Mouse (Mus musculus) CH12.LX (cell line): ENCODE results near the gene Wfikkn1. TPM values are rescaled to one million over a fixed set of nuclear protein-coding genes. Genes with fewer than 3 reads are reported as not detected.
A peak's percentile ranks its signal among the peaks of the same experiment; 100 is the strongest.

Source experiments
- DNase-seq: peaks from one replicate; pipeline ENCODE4 v3.0.0-alpha.2; 2013; ENCODE audit errors: extremely low read depth
- H3K27ac ChIP-seq: 2 replicates; pipeline ENCODE4 v1.5.1; 2012; ENCODE audit warnings: low read depth, mild to moderate bottlenecking, control low read depth, moderate library complexity; ENCODE audit not compliant: insufficient read depth
- H3K27me3 ChIP-seq: replicated peaks from 2 replicates; pipeline ENCODE3; 2012; ENCODE audit warnings: inconsistent platforms
- H3K36me3 ChIP-seq, 2 experiments: replicated peaks in 1 of 2; 2 replicates each; pipeline versions ENCODE3 to v1.6.1; 2012; ENCODE audit warnings: inconsistent platforms in 1 of 2, low read length in 1 of 2, mild to moderate bottlenecking in 1 of 2, mixed read lengths in 1 of 2, moderate library complexity in 1 of 2; ENCODE audit not compliant: control insufficient read depth in 1 of 2, insufficient read depth in 1 of 2
- H3K4me1 ChIP-seq, 2 experiments: 2 replicates each; pipeline ENCODE4 v1.6.1; 2012; ENCODE audit warnings: inconsistent platforms in 1 of 2, moderate library complexity in 1 of 2; ENCODE audit not compliant: insufficient read depth in 2 of 2, control insufficient read depth in 1 of 2
- H3K4me2 ChIP-seq: 2 replicates; pipeline ENCODE4 v1.6.1; 2012; ENCODE audit warnings: low read depth, mild to moderate bottlenecking, control low read depth; ENCODE audit not compliant: poor library complexity, insufficient read depth, severe bottlenecking
- H3K4me3 ChIP-seq, 3 experiments: fragments of 150-350 bp in 1 of 3; sonication (generic) in 1 of 3; replicated peaks in 1 of 3; 2 replicates each; pipeline versions ENCODE3 to v1.5.1; 2011 to 2012; ENCODE audit warnings: low read depth in 2 of 3, low read length in 2 of 3, mild to moderate bottlenecking in 2 of 3, moderate library complexity in 2 of 3, control low read depth in 1 of 3, improper control_type of control experiment in 1 of 3, inconsistent platforms in 1 of 3, mixed read lengths in 1 of 3; ENCODE audit not compliant: poor library complexity in 1 of 3
- H3K79me2 ChIP-seq: replicated peaks from 2 replicates; pipeline ENCODE4 v1.6.1; 2012; ENCODE audit warnings: mild to moderate bottlenecking, moderate library complexity; ENCODE audit not compliant: control insufficient read depth, poor library complexity, insufficient read depth, severe bottlenecking; ENCODE audit errors: extremely low read depth
- H3K9ac ChIP-seq: 2 replicates; pipeline ENCODE4 v1.6.1; 2012; ENCODE audit warnings: low read depth, mild to moderate bottlenecking, control low read depth, moderate library complexity; ENCODE audit not compliant: insufficient read depth
- H3K9me3 ChIP-seq: replicated peaks from 2 replicates; pipeline ENCODE3; 2012; ENCODE audit warnings: low read length, inconsistent platforms, mixed read lengths
- CHD1 ChIP-seq: IDR thresholded peaks from 2 replicates; pipeline ENCODE4 v1.6.1; 2012; ENCODE audit warnings: low read depth, low read length, improper control_type of control experiment, inconsistent platforms
- CTCF ChIP-seq, 2 experiments: IDR thresholded peaks in 1 of 2; conservative IDR thresholded peaks in 1 of 2; 2 replicates each; pipeline ENCODE4 v1.5.1; 2011 to 2012; ENCODE audit warnings: low read depth in 2 of 2, low read length in 2 of 2, improper control_type of control experiment in 1 of 2, inconsistent platforms in 1 of 2, mild to moderate bottlenecking in 1 of 2, moderate library complexity in 1 of 2
- ELF1 ChIP-seq: IDR thresholded peaks from 2 replicates; pipeline ENCODE4 v1.6.1; 2014; ENCODE audit warnings: low read depth, mild to moderate bottlenecking, inconsistent platforms, low read length, improper control_type of control experiment
- EP300 ChIP-seq: IDR thresholded peaks from 2 replicates; pipeline ENCODE4 v1.6.1; 2011; ENCODE audit warnings: low read length, improper control_type of control experiment
- HCFC1 ChIP-seq: IDR thresholded peaks from 2 replicates; pipeline ENCODE4 v1.6.1; 2012; ENCODE audit warnings: low read depth, mild to moderate bottlenecking, inconsistent platforms, low read length, improper control_type of control experiment
- IRF4 ChIP-seq: IDR thresholded peaks from 2 replicates; pipeline ENCODE4 v1.6.1; 2014; ENCODE audit warnings: low read depth, mild to moderate bottlenecking, inconsistent platforms, low read length, improper control_type of control experiment
- JUN ChIP-seq: IDR thresholded peaks from 2 replicates; pipeline ENCODE4 v1.6.1; 2011; ENCODE audit warnings: low read depth, mild to moderate bottlenecking, low read length, improper control_type of control experiment, moderate library complexity; ENCODE audit not compliant: insufficient read depth
- JUND ChIP-seq: conservative IDR thresholded peaks from 2 replicates; pipeline ENCODE4 v1.6.1; 2011; ENCODE audit warnings: low read depth, low read length, improper control_type of control experiment
- MAX ChIP-seq: IDR thresholded peaks from 2 replicates; pipeline ENCODE4 v1.6.1; 2011; ENCODE audit warnings: low read length, improper control_type of control experiment
- MAZ ChIP-seq: IDR thresholded peaks from 2 replicates; pipeline ENCODE4 v1.6.1; 2012; ENCODE audit warnings: low read depth, mild to moderate bottlenecking, inconsistent platforms, low read length, improper control_type of control experiment, moderate library complexity
- NELFE ChIP-seq: IDR thresholded peaks from 2 replicates; pipeline ENCODE4 v1.6.1; 2011; ENCODE audit warnings: low read depth, low read length, improper control_type of control experiment
- RCOR1 ChIP-seq: conservative IDR thresholded peaks from 2 replicates; pipeline ENCODE4 v1.6.1; 2012; ENCODE audit warnings: low read depth, mild to moderate bottlenecking, inconsistent platforms, low read length, improper control_type of control experiment
- SIN3A ChIP-seq: IDR thresholded peaks from 2 replicates; pipeline ENCODE4 v1.6.1; 2012; ENCODE audit warnings: low read length, improper control_type of control experiment, inconsistent platforms
- SMC3 ChIP-seq: IDR thresholded peaks from 2 replicates; pipeline ENCODE4 v1.6.1; 2011; ENCODE audit warnings: low read depth, low read length, improper control_type of control experiment
- TBP ChIP-seq: conservative IDR thresholded peaks from 2 replicates; pipeline ENCODE4 v1.6.1; 2011; ENCODE audit warnings: low read depth, low read length, improper control_type of control experiment
- TCF12 ChIP-seq: IDR thresholded peaks from 2 replicates; pipeline ENCODE4 v1.6.1; 2014; ENCODE audit warnings: low read depth, mild to moderate bottlenecking, inconsistent platforms, low read length, improper control_type of control experiment
- USF1 ChIP-seq: IDR thresholded peaks from 2 replicates; pipeline ENCODE4 v1.6.1; 2014; ENCODE audit warnings: low read depth, mild to moderate bottlenecking, inconsistent platforms, low read length, improper control_type of control experiment
- USF2 ChIP-seq: conservative IDR thresholded peaks from 2 replicates; pipeline ENCODE4 v1.6.1; 2011; ENCODE audit warnings: low read depth, low read length, improper control_type of control experiment
- ZC3H11A ChIP-seq: IDR thresholded peaks from 2 replicates; pipeline ENCODE4 v1.6.1; 2012; ENCODE audit warnings: low read depth, mild to moderate bottlenecking, inconsistent platforms, low read length, improper control_type of control experiment
- ZNF384 ChIP-seq: IDR thresholded peaks from 2 replicates; pipeline ENCODE4 v1.6.1; 2012; ENCODE audit warnings: low read depth, low read length, improper control_type of control experiment, inconsistent platforms
- dilution Hi-C: fragments of 300-500 bp; cut with MboI; formaldehyde crosslinking; loops from 2 replicates; pipeline ENCODE4 v1.14.3; 2020; ENCODE audit warnings: low sequenced_read_pairs; ENCODE audit not compliant: extremely low pct_unique_long_range_greater_than_20kb, extremely low pct_ligation_motif_present
- in situ Hi-C: fragments of 300-500 bp; cut with MboI; formaldehyde crosslinking; loops from 3 replicates; pipeline ENCODE4 v1.14.3; 2019; ENCODE audit warnings: low sequenced_read_pairs, low pct_ligation_motif_present, low pct_unique_long_range_greater_than_20kb, mixed read lengths
- polyA plus RNA-seq: library from polyadenylated mRNA; unstranded; fragments of >175 nt; gene quantifications from 2 replicates; pipeline ENCODE4 v1.2.1, GENCODE M21; 2012; ENCODE audit warnings: low read depth; ENCODE audit not compliant: insufficient read length
- total RNA-seq, 2 experiments: library from RNA; depleted of rRNA; stranded (reverse); fragments of 300-350 nt in 1 of 2; fragments of >200 nt in 1 of 2; gene quantifications; 2 replicates each; pipeline ENCODE4 v1.2.3; 2012 to 2014

Gene Wfikkn1
- total and polyA plus RNA-seq, 3 experiments = 0.34 to 0.69 TPM; not detected in 1

GRCm38 (mm10) chr17:25874148-25874720 is 6.4 kb downstream of the Wfikkn1 start:
- H3K27ac ChIP-seq = peak overlapping the region; percentile 60
- no peaks in the 10 kb centered on the region for H3K9me3 ChIP-seq
- peak overlapping the region; percentile 46 for H3K4me2 ChIP-seq
- dilution Hi-C loops (no loop called here), in situ Hi-C loops (no loop called here)
- no peaks in the 10 kb centered on the region for H3K79me2 ChIP-seq
- H3K4me1 ChIP-seq = peaks cover 6 to 18% of the 10 kb centered on the region in 2 experiments
- H3K27me3 ChIP-seq = peaks cover 23% of the 10 kb centered on the region
- peak overlapping the region; percentile 44 for H3K9ac ChIP-seq
- peaks cover 17 to 26% of the 10 kb centered on the region in 2 experiments for H3K36me3 ChIP-seq
- H3K4me3 ChIP-seq = peak overlapping the region; percentile 61 to 93 (median 63)
- TF ChIP-seq CHD1 (0 out of 2 replicates have a peak, but pooled peaks have one; percentile 62), SIN3A (0 out of 2 replicates have a peak, but pooled peaks have one; percentile 12), JUND (no peak)
- no peak for DNase-seq

DNA sequence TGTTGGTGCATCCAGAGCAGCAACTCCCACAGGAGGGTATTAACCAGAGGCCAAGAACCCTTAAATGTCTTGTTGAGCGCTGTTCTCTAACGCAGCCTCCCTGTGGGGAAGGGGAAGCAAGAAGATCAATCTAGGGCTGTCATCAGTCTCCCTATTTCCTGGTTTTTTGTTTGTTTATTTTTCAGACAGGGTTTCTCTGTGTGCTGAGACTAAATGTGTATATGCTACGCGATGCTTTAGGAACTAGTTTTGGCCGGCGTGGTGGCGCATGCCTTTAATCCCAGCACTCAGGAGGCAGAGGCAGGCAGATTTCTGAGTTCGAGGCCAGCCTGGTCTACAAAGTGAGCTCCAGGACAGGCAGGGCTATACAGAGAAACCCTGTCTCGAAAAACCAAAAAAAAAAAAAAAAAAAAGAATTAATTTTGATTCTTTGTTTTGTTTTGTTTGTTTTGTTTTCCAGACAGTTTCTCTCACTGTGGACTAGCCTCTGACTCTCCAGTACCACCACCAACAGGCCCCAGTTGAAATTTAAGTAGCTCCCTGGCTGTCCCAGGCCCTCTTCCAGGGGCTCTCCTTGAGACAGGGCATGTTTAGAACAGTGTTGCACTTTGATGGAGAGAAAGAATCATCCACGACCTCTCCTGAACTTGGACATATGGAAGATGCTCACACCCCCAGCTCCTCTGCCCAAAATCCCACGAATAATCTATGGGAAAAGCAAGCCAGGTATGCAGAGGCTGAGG is 7.1 kb downstream of the Wfikkn1 start:
- Histone ChIP-seq H3K27ac (peak overlapping the region; percentile 60; the same call in 1 of the 2 replicates), H3K27me3 (peaks cover 29% of the 10 kb centered on the region)

GRCm38 (mm10) chr17:25872676-25873075 is 8.0 kb downstream of the Wfikkn1 start:
- peaks cover 38% of the 10 kb centered on the region for H3K27me3 ChIP-seq
- dilution Hi-C loops = no loop called here
- H3K4me3 ChIP-seq = no peak overlapping the region
- TF ChIP-seq ZNF384 (no peak), EP300 (no peak), USF1 (no peak), CTCF (conservative IDR thresholded peaks at IDR 0.05 in 1 of 2, IDR thresholded peaks at IDR 0.05 in 1 of 2; ENCODE audit: low read depth in 2 of 2, low read length in 2 of 2) (no peak), USF2 (no peak), JUN (no peak), HCFC1 (no peak), TBP (no peak), SMC3 (no peak), MAX (no peak), RCOR1 (no peak), ELF1 (no peak), TCF12 (no peak), NELFE (no peak), IRF4 (no peak), ZC3H11A (no peak), MAZ (no peak), SIN3A (no peak)
- TF ChIP-seq, all 38 proteins: peak for 0
- H3K9ac ChIP-seq = no peak overlapping the region
- H3K79me2 ChIP-seq = no peaks in the 10 kb centered on the region
- peaks cover 10 to 29% of the 10 kb centered on the region in 2 experiments for H3K4me1 ChIP-seq
- no peak overlapping the region for H3K27ac ChIP-seq
- no peak for DNase-seq
- H3K36me3 ChIP-seq = peaks cover 2 to 11% of the 10 kb centered on the region in 2 experiments
- H3K4me2 ChIP-seq = no peak overlapping the region
- in situ Hi-C loops = no loop called here
- H3K9me3 ChIP-seq = no peaks in the 10 kb centered on the region

More for the DNA sequence above, 7.1 kb downstream of the Wfikkn1 start:
- peak overlapping the region; percentile 44; the same call in 1 of the 2 replicates for H3K9ac ChIP-seq
- TF ChIP-seq JUND = no peak
- TF ChIP-seq TBP = peak; percentile 92
- TF ChIP-seq, all 38 proteins: peak for 1
- H3K79me2 ChIP-seq = no peaks in the 10 kb centered on the region
- no peaks in the 10 kb centered on the region for H3K9me3 ChIP-seq
- peaks cover 11 to 20% of the 10 kb centered on the region in 2 experiments for H3K36me3 ChIP-seq
- no peak for DNase-seq
- H3K4me3 ChIP-seq = peak overlapping the region; percentile 61 to 93 (median 63)
- in situ Hi-C loops (no loop called here), dilution Hi-C loops (no loop called here)
- peaks cover 6 to 22% of the 10 kb centered on the region in 2 experiments for H3K4me1 ChIP-seq
- H3K4me2 ChIP-seq = peak overlapping the region; percentile 46
